Mouse (Mus musculus): ENCODE data around the gene Btbd35f23.
"Not testable (repeated sequence)": the region's sequence is repeated elsewhere in the genome, so short reads cannot be mapped to it uniquely, and the experiment has no call there.

Gene Btbd35f23

GRCm38 (mm10) chrX:3076575-3076974 lies at the start of gene Btbd35f23:
Btbd35f23 (plus strand) TSS chrX:3076875.
- not testable (repeated sequence) for DNase-seq
